Mouse (Mus musculus) cerebellum, adult 8-10 months (tissue): ENCODE measurements around the gene Fhit.
"Not testable (repeated sequence)": the region's sequence is repeated elsewhere in the genome, so short reads cannot be mapped to it uniquely, and the experiment has no call there.

Experiments used
- DNase-seq: peaks from one replicate; pipeline ENCODE4 v3.0.0; 2022

Gene Fhit

DNA sequence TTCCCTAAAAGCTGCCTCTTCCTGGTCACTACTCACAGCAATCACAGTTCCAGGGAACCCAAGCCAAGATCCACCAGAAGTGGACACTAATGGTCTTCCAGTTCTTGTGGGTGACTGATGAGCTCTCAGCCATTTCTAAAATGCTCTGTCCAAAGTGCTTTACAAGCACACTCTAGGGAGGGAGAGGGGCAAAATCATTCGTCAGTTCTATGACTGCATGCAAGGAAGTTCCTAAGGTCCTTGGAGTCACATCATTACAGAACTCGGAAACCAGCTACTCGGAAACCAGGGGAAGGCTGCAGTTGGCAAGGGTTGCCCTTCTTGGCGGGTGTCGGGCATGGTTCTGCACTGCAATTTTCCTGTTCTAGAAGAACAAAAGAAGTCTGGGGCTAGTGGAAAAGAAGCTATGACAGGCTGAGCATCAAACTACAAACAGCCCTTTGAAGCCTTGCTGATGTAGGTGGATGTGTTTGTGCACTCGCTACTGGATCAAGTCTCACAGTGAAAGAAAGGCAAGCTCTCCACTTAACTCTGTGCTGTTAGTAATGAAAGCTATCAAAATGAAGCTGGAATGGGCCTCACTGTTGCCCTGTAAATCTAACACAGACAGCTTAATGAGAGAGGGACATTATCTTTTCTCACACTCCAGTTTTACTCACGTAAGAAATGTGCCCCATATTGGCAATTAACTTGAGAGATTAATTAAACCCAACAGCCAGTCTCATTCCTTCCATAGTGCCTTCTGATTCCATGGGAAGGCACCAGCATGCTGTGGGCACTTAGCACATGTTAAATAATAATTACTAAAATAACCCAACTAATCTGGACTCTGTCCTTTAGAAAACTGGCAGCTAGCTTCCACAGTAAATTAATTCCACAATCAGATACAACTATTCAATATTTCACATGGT lies 243.7 kb downstream of the Fhit start:
- DNase-seq, result no peak

- no peak for DNase-seq
Measured at GRCm38 (mm10) chr14:10908011-10908410, 253.8 kb downstream of the Fhit start.

DNA sequence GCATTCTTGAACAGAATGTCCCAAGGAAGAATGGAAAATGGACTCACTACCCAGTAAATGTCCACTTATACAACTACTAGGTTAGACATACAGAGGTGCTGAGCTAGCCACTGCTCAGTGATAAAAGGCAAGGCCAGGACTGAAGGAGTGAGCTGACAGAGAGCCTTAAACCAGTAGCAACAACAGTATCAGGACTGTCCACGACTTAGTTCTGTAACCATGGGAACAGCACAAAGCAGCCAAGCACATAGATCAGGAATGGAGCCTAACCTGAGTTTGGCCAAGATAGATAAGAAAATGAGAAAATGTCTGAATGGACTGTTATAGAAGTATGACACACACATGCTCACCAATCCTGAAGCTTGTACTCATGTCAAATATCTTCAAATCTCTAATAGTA lies 279.1 kb downstream of the Fhit start:
- no peak for DNase-seq

GRCm38 (mm10) chr14:10880749-10881148 lies 281.1 kb downstream of the Fhit start:
- no peak for DNase-seq

DNA sequence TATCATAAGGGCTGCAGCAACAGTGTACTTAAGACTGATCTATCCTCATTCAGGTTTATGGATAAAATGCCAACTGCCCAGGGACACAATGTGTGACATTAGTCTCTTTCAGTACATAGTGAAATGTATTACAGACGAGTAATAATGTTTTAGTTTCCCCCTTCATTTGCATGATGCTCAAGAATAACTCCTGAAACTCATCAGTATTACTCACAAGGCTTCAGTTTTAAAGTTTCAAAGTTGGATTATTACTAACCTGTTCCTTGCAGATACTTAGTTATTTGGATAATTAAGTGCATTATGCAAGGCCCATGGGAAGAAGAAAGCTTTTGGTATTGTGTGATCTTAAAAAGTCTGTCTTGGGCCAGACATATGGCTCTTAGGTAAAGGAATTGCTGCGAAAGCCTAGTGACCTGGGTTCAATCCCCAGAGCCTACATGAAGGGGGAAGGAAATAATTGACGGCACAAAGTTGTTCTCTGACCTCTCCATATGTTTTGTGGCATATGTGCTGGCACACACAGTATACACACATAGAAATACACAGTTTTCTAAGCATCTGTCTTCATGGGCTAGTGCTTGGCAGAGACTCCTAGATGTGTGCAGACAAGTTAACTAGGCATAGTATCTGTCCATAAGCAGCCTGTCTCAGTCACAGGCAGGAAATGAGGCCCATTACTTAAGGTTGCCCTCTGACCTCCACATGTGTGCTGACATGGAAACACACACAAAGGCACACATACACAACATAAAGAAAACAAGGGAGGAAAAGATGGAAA lies 287.1 kb downstream of the Fhit start:
- DNase-seq, result no peak

- DNase-seq, result no peak
Measured at GRCm38 (mm10) chr14:10857606-10858005, 304.2 kb downstream of the Fhit start.

DNA sequence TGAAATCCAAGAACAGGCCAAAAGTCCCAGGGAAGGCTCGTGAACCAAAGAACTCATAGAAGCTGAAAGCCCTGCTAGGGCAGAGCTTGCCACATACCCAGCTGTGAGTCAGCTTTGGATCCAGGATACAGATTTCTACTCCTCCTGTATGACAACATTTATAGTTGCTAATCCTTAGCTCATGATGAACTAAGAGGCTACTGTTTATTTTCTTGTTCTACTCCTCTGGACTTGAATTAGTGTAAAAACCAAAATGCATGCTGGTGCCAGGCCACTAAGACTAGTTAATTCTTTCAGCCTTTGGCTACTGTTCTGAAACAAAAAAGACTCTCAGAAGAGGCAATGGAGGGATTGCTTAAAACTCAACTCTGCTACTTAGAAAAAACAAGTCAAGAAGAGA lies 309.9 kb downstream of the Fhit start:
- DNase-seq, result no peak

DNA sequence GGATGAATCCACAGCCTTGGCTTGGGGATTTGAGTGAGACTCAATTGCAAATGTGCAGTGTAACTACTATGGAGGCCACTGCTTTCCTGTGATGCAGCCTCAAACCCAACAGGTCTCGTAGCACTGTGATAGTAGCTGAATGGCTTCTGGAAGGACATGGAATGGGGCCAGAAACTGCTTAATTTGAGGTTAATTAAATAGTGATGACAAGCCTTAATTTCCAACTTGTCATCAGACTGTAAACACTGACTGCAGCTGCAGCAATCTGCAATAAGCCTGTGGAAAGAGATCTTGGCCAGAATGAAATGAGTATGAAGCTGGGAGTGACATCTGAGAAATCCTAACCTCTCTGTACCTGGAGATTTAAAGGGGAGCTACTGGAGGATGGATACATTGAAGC lies 325.8 kb downstream of the Fhit start:
- no peak for DNase-seq

DNA sequence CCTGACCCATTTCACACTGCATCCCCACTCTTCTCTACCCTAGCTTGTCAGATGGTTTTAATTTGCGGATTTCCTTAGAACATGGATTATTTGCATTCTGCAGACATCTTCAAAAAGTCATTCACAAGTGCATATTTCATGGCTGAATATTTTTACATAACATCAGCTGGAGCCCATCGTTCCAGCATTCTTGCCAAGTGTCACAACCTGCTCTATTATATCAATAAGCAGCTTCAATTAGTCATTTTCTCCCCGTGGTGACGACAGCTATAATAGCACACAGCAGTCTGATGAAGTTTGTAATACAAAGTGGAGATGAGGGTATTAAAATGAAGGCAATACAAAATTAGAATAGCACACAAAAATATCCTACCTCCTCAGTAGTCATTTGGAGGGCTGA lies 337.0 kb downstream of the Fhit start:
- no peak for DNase-seq

DNA sequence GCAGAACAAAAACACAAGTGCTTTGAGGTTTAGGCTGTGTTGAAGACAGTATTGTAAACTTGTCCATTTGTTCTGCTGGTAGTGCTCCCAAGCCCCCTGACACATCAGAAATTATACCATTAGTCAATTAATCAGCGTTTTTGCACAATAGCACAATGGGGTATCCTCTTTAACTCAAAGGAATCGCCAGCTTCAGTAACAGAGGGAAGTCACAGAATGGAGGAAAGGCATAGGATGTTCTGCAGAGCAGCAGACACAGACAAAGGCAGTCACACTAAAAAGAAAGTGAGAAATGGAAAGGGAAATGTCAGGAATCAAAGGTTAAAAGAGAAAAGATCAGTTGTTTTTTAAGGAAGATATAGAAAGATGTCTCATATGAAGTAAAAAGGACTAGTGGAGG lies 348.3 kb downstream of the Fhit start:
- DNase-seq, result no peak

DNA sequence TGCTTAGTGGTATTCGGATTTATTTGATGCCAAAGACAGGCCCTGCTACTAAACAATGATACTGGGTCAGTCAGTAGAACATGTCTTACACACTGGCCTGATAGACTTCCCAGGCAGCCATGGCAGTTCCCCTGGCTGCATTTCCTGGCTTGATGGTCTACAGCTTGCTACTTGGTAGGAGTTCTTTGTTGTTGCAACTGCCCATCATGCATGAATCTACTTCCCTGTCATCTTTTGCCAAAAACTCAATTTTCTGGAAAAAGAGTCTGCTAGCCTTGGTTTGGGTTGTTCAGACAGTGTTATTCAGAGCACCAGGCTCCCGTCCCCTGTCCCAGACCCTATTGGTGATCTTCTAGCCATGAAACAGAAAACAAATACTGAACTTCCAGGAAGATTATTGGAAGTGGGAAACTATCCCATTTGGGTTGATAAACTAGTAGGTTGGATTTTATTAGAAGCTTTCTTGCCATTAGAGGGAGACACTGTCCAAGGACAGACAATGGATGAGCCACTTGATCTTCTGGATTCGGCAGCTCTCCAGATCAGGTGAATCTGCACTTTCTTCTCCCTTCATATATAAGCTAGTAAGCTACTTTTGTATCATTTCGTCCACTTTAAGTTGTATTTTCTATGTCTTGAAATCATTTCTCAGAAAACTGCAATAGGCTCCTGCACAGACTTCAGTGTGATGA lies 363.2 kb downstream of the Fhit start:
- no peak for DNase-seq

DNA sequence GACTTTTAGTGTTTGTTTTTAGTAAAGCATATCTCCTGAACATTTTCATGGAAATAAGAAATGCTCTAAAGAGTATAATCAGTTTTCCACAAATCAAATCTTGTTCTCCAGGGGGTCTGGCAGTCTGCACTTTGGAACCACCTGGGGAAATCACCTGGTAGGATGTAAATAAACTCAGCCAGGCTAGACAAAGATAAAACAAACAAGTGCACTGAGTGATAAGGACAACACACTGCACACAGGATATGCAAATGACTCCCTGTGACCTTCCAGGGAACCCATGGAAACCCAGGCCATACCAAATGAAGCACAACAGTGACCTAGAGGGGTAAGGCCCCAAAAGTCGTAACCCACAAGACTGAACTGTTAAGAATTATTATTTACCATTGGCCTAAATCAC lies 364.2 kb downstream of the Fhit start:
- no peak for DNase-seq

DNA sequence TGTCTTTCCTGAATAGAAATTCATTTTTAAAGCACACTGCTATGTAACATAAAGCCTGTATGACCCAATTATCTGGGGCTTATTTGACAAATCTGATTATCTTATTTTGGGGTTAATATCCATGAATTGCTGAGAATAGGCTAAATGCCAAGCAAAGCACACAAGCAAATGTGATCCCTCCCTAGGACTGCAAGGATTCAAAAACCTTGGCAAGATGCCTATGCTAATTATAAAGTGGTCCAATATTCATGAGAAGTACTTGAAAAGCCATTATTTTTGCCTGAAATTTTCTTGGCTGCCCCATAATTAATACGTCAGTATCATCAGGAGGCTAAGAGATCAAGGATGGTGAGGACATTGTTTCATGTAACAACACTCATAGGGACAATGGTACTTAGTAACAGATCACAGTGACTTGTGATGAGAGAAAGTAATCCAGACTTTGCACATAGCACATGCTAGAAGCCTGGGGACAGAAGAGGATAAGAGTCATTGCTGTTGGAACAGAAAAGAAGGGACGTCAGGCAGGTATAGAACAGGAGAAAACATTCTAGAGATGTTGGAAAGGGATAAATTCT lies 366.2 kb downstream of the Fhit start:
- DNase-seq, result no peak

- no peak for DNase-seq
Measured at GRCm38 (mm10) chr14:10783929-10784328, 377.9 kb downstream of the Fhit start.

- DNase-seq, result no peak
Measured at GRCm38 (mm10) chr14:10778721-10779120, 383.1 kb downstream of the Fhit start.

GRCm38 (mm10) chr14:10754883-10755282 lies 407.0 kb downstream of the Fhit start:
- not testable (repeated sequence) for DNase-seq

- DNase-seq, result no peak
Measured at GRCm38 (mm10) chr14:10738076-10738475, 423.8 kb downstream of the Fhit start.

DNA sequence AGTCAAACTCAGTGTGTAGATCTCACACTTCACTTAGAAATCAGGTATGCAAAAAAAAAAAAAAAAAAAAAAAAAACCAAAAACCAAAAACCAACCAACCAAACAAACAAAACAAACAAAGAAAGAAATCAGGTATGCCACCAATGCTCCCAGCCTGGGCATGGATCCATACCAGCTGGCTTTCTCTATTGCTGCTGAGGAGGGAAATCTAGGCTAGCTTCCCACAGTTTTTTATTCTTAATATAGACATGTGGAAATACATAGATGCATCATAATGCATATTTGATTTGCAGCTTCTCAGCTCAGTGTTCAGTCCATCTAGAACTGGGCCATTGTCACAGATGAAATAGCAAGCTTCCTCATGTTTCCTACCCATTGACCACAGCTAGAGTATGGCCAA lies 439.3 kb downstream of the Fhit start:
- DNase-seq, result no peak

DNA sequence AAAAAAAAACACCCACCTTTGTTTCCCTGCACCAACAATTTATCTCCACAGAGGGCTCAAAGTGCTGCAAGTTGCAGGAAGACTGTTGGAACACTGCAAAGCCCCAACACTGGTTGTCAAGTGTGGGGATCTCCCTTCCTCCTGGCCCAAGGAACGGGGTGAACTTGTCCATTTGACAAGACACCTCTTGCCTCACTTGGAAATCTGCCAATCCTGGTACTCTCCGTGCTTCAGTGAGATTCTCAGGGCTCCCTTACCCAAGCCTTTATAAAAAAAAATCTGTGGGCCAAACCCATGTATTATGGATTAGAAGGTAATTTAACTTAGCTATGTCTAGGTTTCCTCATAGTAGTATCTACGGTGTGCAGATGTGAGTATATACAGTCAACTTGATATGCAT lies 448.9 kb downstream of the Fhit start:
- DNase-seq, result no peak

DNA sequence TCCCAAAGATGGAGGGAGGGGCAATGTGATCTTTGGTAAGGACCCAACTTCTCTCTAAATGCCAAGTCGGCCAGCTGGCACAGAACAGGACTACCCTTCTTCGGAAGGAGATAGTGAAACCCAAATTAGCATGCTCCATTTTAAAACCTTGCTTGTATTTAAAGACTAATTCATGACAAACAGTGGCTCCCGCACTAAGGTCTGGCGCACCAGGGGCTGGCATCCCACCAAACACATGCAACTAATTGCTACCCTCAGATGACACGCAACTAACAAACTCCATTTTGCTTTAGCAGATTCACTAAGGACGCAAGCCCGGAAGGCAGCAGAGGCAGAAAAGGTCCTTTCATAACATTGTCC lies 449.3 kb downstream of the Fhit start:
- no peak for DNase-seq

- no peak for DNase-seq
Measured at GRCm38 (mm10) chr14:10711841-10712521, 449.9 kb downstream of the Fhit start.

GRCm38 (mm10) chr14:10710796-10711311 lies 451.0 kb downstream of the Fhit start:
- DNase-seq, result no peak
